Mouse (Mus musculus) embryonic facial prominence, embryonic 14.5 days (tissue): ENCODE results near the gene Rab40c. TPM values are rescaled to one million over a fixed set of nuclear protein-coding genes. Genes with fewer than 3 reads are reported as not detected.

ENCODE experiments used
- ATAC-seq: fragments of 200-750 bp; cut with Nextera tagmentation; 2 replicates; pipeline ENCODE4 v1.8.0; 2017; ENCODE audit warnings: low read depth, moderate number of reproducible peaks, moderate TSS enrichment
- DNase-seq: peaks from one replicate; pipeline ENCODE4 v3.0.0-alpha.2; 2015; ENCODE audit warnings: low spot score
- H3K27ac ChIP-seq: fragments of 300-500 bp; sonication (generic); replicated peaks from 2 replicates; pipeline ENCODE4 v1.5.1; 2014; ENCODE audit warnings: low read depth, mild to moderate bottlenecking, low read length, moderate library complexity
- H3K27me3 ChIP-seq: fragments of 300-500 bp; sonication (generic); replicated peaks from 2 replicates; pipeline ENCODE4 v1.6.1; 2014; ENCODE audit warnings: low read length; ENCODE audit not compliant: control insufficient read depth, insufficient read depth
- H3K36me3 ChIP-seq: fragments of 300-500 bp; sonication (generic); 2 replicates; pipeline ENCODE4 v1.6.1; 2014; ENCODE audit warnings: low read length, mixed read lengths; ENCODE audit not compliant: control insufficient read depth, insufficient read depth
- H3K4me1 ChIP-seq: fragments of 300-500 bp; sonication (generic); 2 replicates; pipeline ENCODE4 v1.6.1; 2014; ENCODE audit warnings: antibody characterized with exemption, low read length; ENCODE audit not compliant: control insufficient read depth, insufficient read depth
- H3K4me2 ChIP-seq: fragments of 300-500 bp; sonication (generic); 2 replicates; pipeline ENCODE4 v1.6.1; 2014; ENCODE audit warnings: low read depth, mild to moderate bottlenecking, low read length, moderate library complexity, mixed read lengths
- H3K4me3 ChIP-seq: fragments of 300-500 bp; sonication (generic); 2 replicates; pipeline ENCODE4 v1.5.1; 2014; ENCODE audit warnings: low read depth, mild to moderate bottlenecking, low read length
- H3K9ac ChIP-seq: fragments of 300-500 bp; sonication (generic); 2 replicates; pipeline ENCODE4 v1.6.1; 2014; ENCODE audit warnings: low read depth, mild to moderate bottlenecking, low read length, moderate library complexity, mixed read lengths
- H3K9me3 ChIP-seq: fragments of 300-500 bp; sonication (generic); 2 replicates; pipeline ENCODE4 v1.6.1; 2016; ENCODE audit warnings: low read length; ENCODE audit not compliant: control insufficient read depth
- WGBS: fragments of 180-500 bp; shearing (Covaris S2); extraction: QIAGEN DNeasy Blood & Tissue Kit; methylation state at CpG from one replicate; pipeline ENCODE4 v1.1.7; 2014; 5-methylcytosine and 5-hydroxymethylcytosine counted together
- polyA plus RNA-seq: library from polyadenylated mRNA; unstranded; fragments of >200 nt; fragmentation: Nextera tagmentation; extraction: Ambion mirVana; gene quantifications from 2 replicates; pipeline ENCODE4 v1.2.1, GENCODE M21; 2014

Gene Rab40c
- polyA plus RNA-seq, 1 experiment from 2014 or later, result 17.1 TPM

DNA sequence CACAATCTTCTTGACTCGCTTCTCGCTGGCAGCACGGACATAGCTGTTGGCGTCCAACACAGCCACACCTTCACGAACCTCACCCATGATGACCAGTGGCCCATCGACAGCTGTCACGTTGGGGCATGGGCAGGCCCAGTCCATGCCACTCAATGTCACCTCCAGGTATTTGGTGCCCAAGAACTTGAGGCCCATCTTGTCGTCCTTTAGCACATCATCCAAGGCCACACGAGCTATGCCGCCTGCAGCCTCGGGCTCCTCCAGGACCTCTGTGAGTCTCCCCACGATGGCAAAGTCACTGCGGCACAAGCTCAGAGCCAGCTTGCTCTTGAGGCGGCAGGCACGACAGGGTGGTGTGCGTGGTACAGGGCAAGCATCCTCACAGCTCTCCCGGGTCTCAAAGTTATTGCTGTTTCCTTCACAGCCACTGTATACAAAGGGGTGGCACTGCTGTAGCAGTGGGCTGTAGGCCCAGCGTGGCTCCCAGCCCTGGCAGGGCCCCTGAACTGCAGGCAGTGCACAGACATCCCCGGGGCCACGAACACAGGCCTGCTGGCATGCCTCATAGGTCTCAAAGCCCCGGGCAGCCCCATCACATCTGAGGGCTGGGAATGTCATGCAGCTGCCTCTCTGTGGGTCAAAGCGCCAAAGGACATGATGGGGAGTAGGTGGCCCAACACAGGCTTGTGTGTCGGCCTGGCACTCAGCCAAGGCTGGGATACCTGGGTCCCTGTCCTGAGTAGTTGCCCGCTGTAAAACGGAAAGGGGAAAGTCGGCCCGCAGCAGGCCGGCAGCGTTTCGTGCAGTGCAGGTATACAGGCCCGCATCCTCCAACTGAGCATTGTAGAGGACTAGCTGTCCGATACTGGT, 41.6 kb downstream of the Rab40c start:
- Histone ChIP-seq H3K36me3 (peaks cover 30% of the 10 kb centered on the region), H3K4me2 (no peak overlapping the region), H3K4me1 (peaks cover 7% of the 10 kb centered on the region; the same call in 1 of the 2 replicates), H3K27ac (no peak overlapping the region), H3K4me3 (no peak overlapping the region), H3K9ac (no peak overlapping the region), H3K27me3 (no peaks in the 10 kb centered on the region), H3K9me3 (no peaks in the 10 kb centered on the region)
- 91% methylated on average over 30 of the region's 32 CpGs for WGBS
- DNase-seq (no peak), ATAC-seq (no peak)

DNA sequence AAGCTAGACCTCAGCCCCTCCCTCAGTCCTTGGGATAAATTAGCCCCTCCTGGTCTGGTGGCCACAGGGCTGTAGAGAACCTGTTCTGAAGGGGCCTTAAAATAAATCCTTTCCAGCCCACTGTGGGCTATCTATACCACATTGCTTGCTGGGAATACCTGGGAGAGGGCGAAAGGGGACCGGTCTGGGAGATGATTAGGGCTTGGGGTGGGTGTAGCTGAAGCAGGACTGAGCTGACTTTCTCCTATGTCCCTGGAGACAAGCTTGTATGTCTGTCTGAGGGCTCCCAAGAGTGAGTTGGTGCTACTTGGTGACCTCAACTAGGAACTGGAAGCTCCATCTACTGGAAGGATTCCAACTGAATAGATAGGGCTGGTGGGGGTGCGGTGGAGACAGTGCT, 42.5 kb downstream of the Rab40c start:
- peaks cover 20% of the 10 kb centered on the region for H3K36me3 ChIP-seq
- no peaks in the 10 kb centered on the region for H3K27me3 ChIP-seq
- DNase-seq (no peak), ATAC-seq (no peak)
- H3K4me3 ChIP-seq, result no peak overlapping the region
- no peak overlapping the region for H3K4me2 ChIP-seq
- no peaks in the 10 kb centered on the region for H3K9me3 ChIP-seq
- no peak overlapping the region for H3K9ac ChIP-seq
- no peak overlapping the region for H3K27ac ChIP-seq
- 98% methylated on average over 3 of the region's 3 CpGs for WGBS
- H3K4me1 ChIP-seq, result peaks cover 7% of the 10 kb centered on the region; the same call in 1 of the 2 replicates

DNA sequence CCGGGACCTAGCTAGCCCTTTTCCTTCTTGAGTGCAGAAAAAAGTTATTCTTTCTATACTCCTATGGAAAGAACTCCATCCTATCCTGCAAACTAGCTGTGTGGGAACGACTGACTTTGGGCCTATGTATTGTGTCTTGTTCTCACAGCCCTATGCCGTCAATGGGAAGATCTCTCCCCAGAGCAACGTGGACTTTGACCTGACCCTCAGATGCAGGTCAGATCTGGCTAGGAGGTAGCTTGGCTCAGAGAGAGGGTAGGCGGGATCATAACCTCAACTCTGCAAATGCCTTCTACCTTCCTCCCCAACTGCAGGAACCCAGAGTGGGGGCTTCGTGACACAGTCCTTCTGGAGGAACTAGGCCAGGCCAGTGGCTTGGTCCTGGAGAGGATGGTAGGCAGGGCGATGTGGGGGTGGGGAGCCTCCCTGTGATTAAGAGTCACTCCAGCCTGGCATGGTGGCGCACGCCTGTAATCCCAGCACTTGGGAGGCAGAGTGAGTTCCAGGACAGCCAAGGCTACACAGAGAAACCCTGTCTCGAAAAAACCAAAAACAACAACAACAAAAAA, 43.1 kb downstream of the Rab40c start:
- Histone ChIP-seq H3K27me3 (no peaks in the 10 kb centered on the region), H3K4me1 (peaks cover 7% of the 10 kb centered on the region; the same call in 1 of the 2 replicates), H3K27ac (no peak overlapping the region), H3K4me2 (peak overlapping the region; percentile 85), H3K4me3 (peak overlapping the region; percentile 79), H3K9ac (peak overlapping the region; percentile 78), H3K36me3 (peaks cover 15% of the 10 kb centered on the region), H3K9me3 (no peaks in the 10 kb centered on the region)
- 56% methylated on average over 10 of the region's 10 CpGs for WGBS
- DNase-seq, result no peak
- no peak for ATAC-seq

DNA sequence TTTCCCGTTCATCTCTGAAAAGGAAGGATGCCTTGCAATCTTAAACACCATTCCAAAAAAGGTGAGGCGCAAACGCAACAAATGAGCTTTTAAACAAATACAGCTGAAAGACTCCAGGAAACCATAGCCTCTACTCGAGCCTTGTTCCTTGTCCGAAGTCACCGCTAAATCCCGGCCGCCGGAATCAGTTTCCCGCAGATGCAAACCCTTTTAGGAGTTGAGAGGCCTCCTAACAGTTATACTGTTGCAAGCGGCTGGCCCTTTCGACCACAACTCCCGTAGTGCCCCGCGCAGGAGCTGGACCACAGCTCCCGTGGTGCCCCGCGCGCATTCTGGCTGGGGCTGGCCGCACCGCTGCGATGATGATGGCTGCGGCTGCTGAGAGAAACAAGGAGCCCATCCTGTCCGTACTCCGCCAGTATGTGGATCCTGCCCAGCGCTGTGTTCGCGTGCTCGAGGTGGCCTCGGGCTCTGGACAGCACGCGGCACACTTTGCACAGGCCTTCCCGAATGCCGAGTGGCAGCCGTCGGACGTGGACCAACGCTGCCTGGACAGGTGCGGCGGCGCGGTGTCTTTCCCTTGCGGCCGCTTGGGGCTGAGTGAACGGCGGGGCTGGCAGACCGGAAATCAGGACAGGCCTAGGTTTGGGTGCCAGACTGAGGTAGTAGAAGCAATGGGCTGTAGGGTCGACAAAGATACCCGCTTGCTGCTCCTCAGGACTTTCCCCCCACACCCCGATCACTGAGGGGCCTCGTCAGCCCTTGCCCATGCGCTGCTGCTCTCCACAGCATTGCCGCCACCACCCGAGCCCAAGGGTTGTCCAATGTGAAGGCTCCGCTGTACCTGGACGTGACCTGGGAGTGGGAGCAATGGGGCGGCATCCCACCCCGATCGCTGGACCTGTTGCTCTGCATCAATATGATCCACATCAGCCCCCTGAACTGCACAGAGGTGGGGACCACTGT, 44.1 kb downstream of the Rab40c start:
- Histone ChIP-seq H3K36me3 (peaks cover 15% of the 10 kb centered on the region), H3K27ac (peak overlapping the region; percentile 94), H3K4me3 (peak overlapping the region; percentile 79), H3K27me3 (no peaks in the 10 kb centered on the region), H3K9me3 (no peaks in the 10 kb centered on the region), H3K9ac (peak overlapping the region; percentile 78), H3K4me1 (peaks cover 7% of the 10 kb centered on the region; the same call in 1 of the 2 replicates), H3K4me2 (peak overlapping the region; percentile 85)
- DNase-seq (peak; percentile 96), ATAC-seq (peak; percentile 96)
- 1% methylated on average over 44 of the region's 59 CpGs for WGBS

DNA sequence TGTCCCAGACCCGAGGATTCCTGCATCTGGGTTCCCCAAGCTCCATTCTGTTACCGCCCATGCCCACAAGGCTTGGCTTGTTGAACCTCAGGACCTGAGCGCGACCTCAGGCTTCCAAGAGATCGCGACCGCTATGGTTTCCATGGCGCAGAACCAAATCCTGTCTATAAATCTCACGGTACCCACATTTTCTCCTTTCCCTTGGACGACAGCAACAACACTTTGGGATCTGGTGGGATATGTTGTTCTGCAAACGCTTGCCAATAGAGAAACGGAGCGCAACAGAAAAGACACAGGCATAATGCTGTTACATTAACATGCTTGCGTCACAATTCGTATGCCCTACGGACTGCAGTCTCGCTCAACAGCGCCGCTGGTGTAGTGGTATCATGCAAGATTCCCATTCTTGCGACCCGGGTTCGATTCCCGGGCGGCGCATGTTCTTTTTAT, 44.8 kb downstream of the Rab40c start, which contains the start of gene Mettl26:
Mettl26 (plus strand) TSS at position 354 of the 450 bp plus-strand sequence.
- Histone ChIP-seq H3K4me1 (peaks cover 7% of the 10 kb centered on the region; the same call in 1 of the 2 replicates), H3K4me2 (peak within 1 kb of the TSS; percentile 85), H3K4me3 (peak within 1 kb of the TSS; percentile 79), H3K9me3 (no peaks in the 10 kb centered on the region), H3K27me3 (no peaks in the 10 kb centered on the region), H3K36me3 (peaks cover 15% of the 10 kb centered on the region), H3K27ac (peak within 1 kb of the TSS; percentile 94), H3K9ac (peak within 1 kb of the TSS; percentile 78)
- WGBS, result 1% methylated on average over 25 of the region's 25 CpGs
- peak; percentile 80 for ATAC-seq
- peak; percentile 94 for DNase-seq

DNA sequence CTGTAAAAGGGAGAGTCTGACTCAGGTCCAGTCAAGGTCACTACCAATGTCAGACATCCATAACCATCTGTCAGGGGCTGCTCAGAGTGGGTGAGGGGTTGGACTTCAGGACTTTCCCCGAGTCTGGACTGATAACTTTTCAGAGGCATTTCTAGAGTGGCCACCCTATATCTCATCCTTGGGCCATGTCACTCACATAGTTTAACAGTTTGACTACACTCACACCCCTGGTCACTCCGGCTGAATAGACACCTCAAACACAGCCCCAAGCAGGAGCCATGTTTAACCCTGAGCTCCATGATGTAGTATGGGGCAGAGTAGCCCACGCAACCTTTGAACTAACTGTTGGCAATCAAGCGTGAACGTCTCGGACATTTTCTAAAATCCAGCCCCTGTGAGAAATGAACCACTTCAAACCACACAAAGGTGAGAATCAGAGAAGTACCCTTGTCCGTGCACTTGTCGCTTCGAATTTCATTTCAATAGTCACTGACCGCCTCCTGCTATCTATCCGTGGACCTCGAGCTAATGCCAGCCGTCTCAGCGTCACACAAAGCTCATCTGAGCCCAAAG, 45.3 kb downstream of the Rab40c start:
- Histone ChIP-seq H3K27ac (peak overlapping the region; percentile 94), H3K27me3 (no peaks in the 10 kb centered on the region), H3K4me1 (peaks cover 7% of the 10 kb centered on the region; the same call in 1 of the 2 replicates), H3K9me3 (no peaks in the 10 kb centered on the region), H3K36me3 (peaks cover 14% of the 10 kb centered on the region), H3K4me3 (peak overlapping the region; percentile 79), H3K9ac (peak overlapping the region; percentile 78), H3K4me2 (peak overlapping the region; percentile 85)
- WGBS, result 6% methylated on average over 14 of the region's 14 CpGs
- no peak for DNase-seq
- ATAC-seq, result no peak

DNA sequence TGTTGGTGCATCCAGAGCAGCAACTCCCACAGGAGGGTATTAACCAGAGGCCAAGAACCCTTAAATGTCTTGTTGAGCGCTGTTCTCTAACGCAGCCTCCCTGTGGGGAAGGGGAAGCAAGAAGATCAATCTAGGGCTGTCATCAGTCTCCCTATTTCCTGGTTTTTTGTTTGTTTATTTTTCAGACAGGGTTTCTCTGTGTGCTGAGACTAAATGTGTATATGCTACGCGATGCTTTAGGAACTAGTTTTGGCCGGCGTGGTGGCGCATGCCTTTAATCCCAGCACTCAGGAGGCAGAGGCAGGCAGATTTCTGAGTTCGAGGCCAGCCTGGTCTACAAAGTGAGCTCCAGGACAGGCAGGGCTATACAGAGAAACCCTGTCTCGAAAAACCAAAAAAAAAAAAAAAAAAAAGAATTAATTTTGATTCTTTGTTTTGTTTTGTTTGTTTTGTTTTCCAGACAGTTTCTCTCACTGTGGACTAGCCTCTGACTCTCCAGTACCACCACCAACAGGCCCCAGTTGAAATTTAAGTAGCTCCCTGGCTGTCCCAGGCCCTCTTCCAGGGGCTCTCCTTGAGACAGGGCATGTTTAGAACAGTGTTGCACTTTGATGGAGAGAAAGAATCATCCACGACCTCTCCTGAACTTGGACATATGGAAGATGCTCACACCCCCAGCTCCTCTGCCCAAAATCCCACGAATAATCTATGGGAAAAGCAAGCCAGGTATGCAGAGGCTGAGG, 46.0 kb downstream of the Rab40c start:
- H3K4me3 ChIP-seq, result peak overlapping the region; percentile 79
- H3K9ac ChIP-seq, result no peak overlapping the region
- H3K4me1 ChIP-seq, result peaks cover 7% of the 10 kb centered on the region; the same call in 1 of the 2 replicates
- no peak overlapping the region for H3K27ac ChIP-seq
- ATAC-seq (no peak), DNase-seq (no peak)
- no peaks in the 10 kb centered on the region for H3K9me3 ChIP-seq
- 69% methylated on average over 11 of the region's 11 CpGs for WGBS
- H3K27me3 ChIP-seq, result no peaks in the 10 kb centered on the region
- peak overlapping the region; percentile 85 for H3K4me2 ChIP-seq
- H3K36me3 ChIP-seq, result peaks cover 7% of the 10 kb centered on the region
